Mouse (Mus musculus) heart, embryonic 15.5 days (tissue): Measurements from ENCODE around the gene Ptma. TPM values are rescaled to one million over a fixed set of nuclear protein-coding genes. Genes with fewer than 3 reads are reported as not detected.

Experiments used
- ATAC-seq: fragments of 200-750 bp; cut with Nextera tagmentation; replicated peaks from 2 replicates; pipeline ENCODE4 v1.8.0; 2017; ENCODE audit warnings: low read depth, moderate TSS enrichment; ENCODE audit not compliant: insufficient number of reproducible peaks, insufficient read depth, low FRiP score
- H3K27ac ChIP-seq: fragments of 300-500 bp; sonication (generic); 2 replicates; pipeline ENCODE4 v1.5.1; 2015; ENCODE audit warnings: mild to moderate bottlenecking, inconsistent platforms
- H3K27me3 ChIP-seq: fragments of 300-500 bp; sonication (generic); 2 replicates; pipeline ENCODE4 v1.6.1; 2015; ENCODE audit warnings: inconsistent platforms
- H3K36me3 ChIP-seq: fragments of 300-500 bp; sonication (generic); 2 replicates; pipeline ENCODE4 v1.6.1; 2015; ENCODE audit warnings: mild to moderate bottlenecking, inconsistent platforms
- H3K4me1 ChIP-seq: fragments of 300-500 bp; sonication (generic); replicated peaks from 2 replicates; pipeline ENCODE4 v1.6.1; 2015; ENCODE audit warnings: inconsistent platforms
- H3K4me2 ChIP-seq: fragments of 300-500 bp; sonication (generic); 2 replicates; pipeline ENCODE4 v1.6.1; 2015; ENCODE audit warnings: inconsistent platforms, mild to moderate bottlenecking, moderate library complexity
- H3K4me3 ChIP-seq: fragments of 300-500 bp; sonication (generic); 2 replicates; pipeline ENCODE4 v1.5.1; 2015; ENCODE audit warnings: mild to moderate bottlenecking, inconsistent platforms
- H3K9ac ChIP-seq: fragments of 300-500 bp; sonication (generic); 2 replicates; pipeline ENCODE4 v1.6.1; 2015; ENCODE audit warnings: mild to moderate bottlenecking, inconsistent platforms
- H3K9me3 ChIP-seq: fragments of 300-500 bp; sonication (generic); replicated peaks from 2 replicates; pipeline ENCODE4 v1.6.1; 2016; ENCODE audit warnings: inconsistent platforms
- WGBS: fragments of 180-500 bp; shearing (Covaris S2); methylation state at CpG from one replicate; pipeline ENCODE4 v1.1.7; 2015; ENCODE audit warnings: mixed read lengths; 5-methylcytosine and 5-hydroxymethylcytosine counted together
- polyA plus RNA-seq: library from polyadenylated mRNA; unstranded; fragments of >200 nt; fragmentation: Nextera tagmentation; extraction: Ambion mirVana; gene quantifications from 2 replicates; pipeline ENCODE4 v1.2.1, GENCODE M21; 2015

Gene Ptma
- polyA plus RNA-seq, 1 experiment from 2014 or later, result 791 TPM

GRCm38 (mm10) chr1:86486703-86487294, 39.7 kb upstream of the Ptma start:
- Histone ChIP-seq H3K9me3 (no peaks in the 10 kb centered on the region), H3K27me3 (no peaks in the 10 kb centered on the region), H3K9ac (peak overlapping the region; percentile 64), H3K27ac (peak overlapping the region; percentile 96), H3K4me3 (peak overlapping the region; percentile 60), H3K4me2 (peak overlapping the region; percentile 69), H3K36me3 (no peaks in the 10 kb centered on the region), H3K4me1 (peaks cover 21% of the 10 kb centered on the region)
- 6% methylated on average over 13 of the region's 13 CpGs for WGBS
- ATAC-seq, result no peak

GRCm38 (mm10) chr1:86487295-86487907, 39.1 kb upstream of the Ptma start:
- Histone ChIP-seq H3K9ac (peak overlapping the region; percentile 76), H3K4me1 (peaks cover 27% of the 10 kb centered on the region), H3K4me3 (peak overlapping the region; percentile 60), H3K4me2 (peak overlapping the region; percentile 75), H3K36me3 (no peaks in the 10 kb centered on the region), H3K9me3 (no peaks in the 10 kb centered on the region), H3K27me3 (no peaks in the 10 kb centered on the region), H3K27ac (peak overlapping the region; percentile 96)
- ATAC-seq, result peak; percentile 96
- under 1% methylated on average over 63 of the region's 74 CpGs for WGBS

GRCm38 (mm10) chr1:86487908-86488314, 38.6 kb upstream of the Ptma start:
- Histone ChIP-seq H3K9ac (peak overlapping the region; percentile 76), H3K4me2 (peak overlapping the region; percentile 75), H3K27me3 (no peaks in the 10 kb centered on the region), H3K4me1 (peaks cover 31% of the 10 kb centered on the region), H3K4me3 (peak overlapping the region; percentile 60), H3K36me3 (no peaks in the 10 kb centered on the region), H3K27ac (peak overlapping the region; percentile 96), H3K9me3 (no peaks in the 10 kb centered on the region)
- ATAC-seq, result peak; percentile 12; the same call in 1 of the 2 replicates
- 8% methylated on average over 20 of the region's 20 CpGs for WGBS

- no peaks in the 10 kb centered on the region for H3K27me3 ChIP-seq
- ATAC-seq, result no peak
- H3K4me1 ChIP-seq, result peaks cover 31% of the 10 kb centered on the region
- H3K27ac ChIP-seq, result peak overlapping the region; percentile 96
- H3K4me2 ChIP-seq, result peak overlapping the region; percentile 75
- H3K9ac ChIP-seq, result peak overlapping the region; percentile 76; the same call in 1 of the 2 replicates
- H3K9me3 ChIP-seq, result no peaks in the 10 kb centered on the region
- 67% methylated on average over 7 of the region's 7 CpGs for WGBS
- no peaks in the 10 kb centered on the region for H3K36me3 ChIP-seq
- H3K4me3 ChIP-seq, result peak overlapping the region; percentile 60
These were observed 38.2 kb upstream of the Ptma start for GRCm38 (mm10) chr1:86488326-86488725.

GRCm38 (mm10) chr1:86488774-86489173, 37.8 kb upstream of the Ptma start:
- ATAC-seq, result no peak
- no peaks in the 10 kb centered on the region for H3K27me3 ChIP-seq
- H3K9ac ChIP-seq, result no peak overlapping the region
- H3K4me2 ChIP-seq, result peak overlapping the region; percentile 75
- H3K4me3 ChIP-seq, result peak overlapping the region; percentile 60; the same call in 1 of the 2 replicates
- WGBS, result 90% methylated on average over 4 of the region's 4 CpGs
- H3K27ac ChIP-seq, result peak overlapping the region; percentile 96
- no peaks in the 10 kb centered on the region for H3K36me3 ChIP-seq
- no peaks in the 10 kb centered on the region for H3K9me3 ChIP-seq
- peaks cover 31% of the 10 kb centered on the region for H3K4me1 ChIP-seq

GRCm38 (mm10) chr1:86489901-86490300, 36.6 kb upstream of the Ptma start:
- 87% methylated on average over 4 of the region's 4 CpGs for WGBS
- Histone ChIP-seq H3K4me1 (peaks cover 31% of the 10 kb centered on the region), H3K27ac (peak overlapping the region; percentile 13; the same call in 1 of the 2 replicates), H3K4me2 (no peak overlapping the region), H3K4me3 (no peak overlapping the region), H3K9ac (no peak overlapping the region), H3K9me3 (no peaks in the 10 kb centered on the region), H3K36me3 (no peaks in the 10 kb centered on the region), H3K27me3 (no peaks in the 10 kb centered on the region)
- no peak for ATAC-seq

- H3K4me1 ChIP-seq, result peaks cover 31% of the 10 kb centered on the region
- H3K36me3 ChIP-seq, result no peaks in the 10 kb centered on the region
- no peaks in the 10 kb centered on the region for H3K27me3 ChIP-seq
- no peak overlapping the region for H3K4me3 ChIP-seq
- peak overlapping the region; percentile 13 for H3K27ac ChIP-seq
- ATAC-seq, result no peak
- no peaks in the 10 kb centered on the region for H3K9me3 ChIP-seq
- 76% methylated on average over 3 of the region's 3 CpGs for WGBS
- no peak overlapping the region for H3K9ac ChIP-seq
- no peak overlapping the region for H3K4me2 ChIP-seq
These were observed 35.8 kb upstream of the Ptma start for GRCm38 (mm10) chr1:86490697-86491096.

- H3K9ac ChIP-seq, result no peak overlapping the region
- no peaks in the 10 kb centered on the region for H3K9me3 ChIP-seq
- H3K36me3 ChIP-seq, result no peaks in the 10 kb centered on the region
- peak overlapping the region; percentile 73 for H3K27ac ChIP-seq
- 56% methylated on average over 7 of the region's 7 CpGs for WGBS
- ATAC-seq, result no peak
- H3K4me3 ChIP-seq, result no peak overlapping the region
- H3K27me3 ChIP-seq, result no peaks in the 10 kb centered on the region
- no peak overlapping the region for H3K4me2 ChIP-seq
- peaks cover 30% of the 10 kb centered on the region for H3K4me1 ChIP-seq
These were observed 34.9 kb upstream of the Ptma start for GRCm38 (mm10) chr1:86491533-86492094.

GRCm38 (mm10) chr1:86492095-86493070, 34.1 kb upstream of the Ptma start:
- no peak overlapping the region for H3K9ac ChIP-seq
- no peak for ATAC-seq
- 61% methylated on average over 9 of the region's 9 CpGs for WGBS
- H3K4me2 ChIP-seq, result no peak overlapping the region
- peak overlapping the region; percentile 73 for H3K27ac ChIP-seq
- no peak overlapping the region for H3K4me3 ChIP-seq
- peaks cover 32% of the 10 kb centered on the region for H3K4me1 ChIP-seq
- H3K27me3 ChIP-seq, result no peaks in the 10 kb centered on the region
- H3K36me3 ChIP-seq, result no peaks in the 10 kb centered on the region
- no peaks in the 10 kb centered on the region for H3K9me3 ChIP-seq

GRCm38 (mm10) chr1:86493783-86494182, 32.7 kb upstream of the Ptma start:
- Histone ChIP-seq H3K27ac (no peak overlapping the region), H3K4me2 (no peak overlapping the region), H3K4me3 (no peak overlapping the region), H3K9me3 (no peaks in the 10 kb centered on the region), H3K9ac (no peak overlapping the region), H3K36me3 (no peaks in the 10 kb centered on the region), H3K4me1 (peaks cover 40% of the 10 kb centered on the region), H3K27me3 (no peaks in the 10 kb centered on the region)
- WGBS, result 81% methylated on average over 3 of the region's 3 CpGs
- ATAC-seq, result no peak

- WGBS, result 90% methylated on average over 4 of the region's 4 CpGs
- ATAC-seq, result no peak
- H3K9ac ChIP-seq, result no peak overlapping the region
- H3K4me1 ChIP-seq, result peaks cover 49% of the 10 kb centered on the region
- no peaks in the 10 kb centered on the region for H3K9me3 ChIP-seq
- H3K27me3 ChIP-seq, result no peaks in the 10 kb centered on the region
- no peak overlapping the region for H3K4me3 ChIP-seq
- H3K4me2 ChIP-seq, result no peak overlapping the region
- H3K36me3 ChIP-seq, result no peaks in the 10 kb centered on the region
- H3K27ac ChIP-seq, result no peak overlapping the region
These were observed 30.2 kb upstream of the Ptma start for GRCm38 (mm10) chr1:86496340-86496739.
